Mouse (Mus musculus) CH12.LX (cell line): Measurements from ENCODE around the gene Gm49384. TPM values are rescaled to one million over a fixed set of nuclear protein-coding genes. Genes with fewer than 3 reads are reported as not detected.

Experiments
- DNase-seq: peaks from one replicate; pipeline ENCODE4 v3.0.0-alpha.2; 2013; ENCODE audit errors: extremely low read depth
- H3K27ac ChIP-seq: 2 replicates; pipeline ENCODE4 v1.5.1; 2012; ENCODE audit warnings: low read depth, mild to moderate bottlenecking, control low read depth, moderate library complexity; ENCODE audit not compliant: insufficient read depth
- H3K27me3 ChIP-seq: replicated peaks from 2 replicates; pipeline ENCODE3; 2012; ENCODE audit warnings: inconsistent platforms
- H3K36me3 ChIP-seq, 2 experiments: replicated peaks in 1 of 2; 2 replicates each; pipeline versions ENCODE3 to v1.6.1; 2012; ENCODE audit warnings: inconsistent platforms in 1 of 2, low read length in 1 of 2, mild to moderate bottlenecking in 1 of 2, mixed read lengths in 1 of 2, moderate library complexity in 1 of 2; ENCODE audit not compliant: control insufficient read depth in 1 of 2, insufficient read depth in 1 of 2
- H3K4me1 ChIP-seq, 2 experiments: 2 replicates each; pipeline ENCODE4 v1.6.1; 2012; ENCODE audit warnings: inconsistent platforms in 1 of 2, moderate library complexity in 1 of 2; ENCODE audit not compliant: insufficient read depth in 2 of 2, control insufficient read depth in 1 of 2
- H3K4me2 ChIP-seq: 2 replicates; pipeline ENCODE4 v1.6.1; 2012; ENCODE audit warnings: low read depth, mild to moderate bottlenecking, control low read depth; ENCODE audit not compliant: poor library complexity, insufficient read depth, severe bottlenecking
- H3K4me3 ChIP-seq, 3 experiments: fragments of 150-350 bp in 1 of 3; sonication (generic) in 1 of 3; replicated peaks in 1 of 3; 2 replicates each; pipeline versions ENCODE3 to v1.5.1; 2011 to 2012; ENCODE audit warnings: low read depth in 2 of 3, low read length in 2 of 3, mild to moderate bottlenecking in 2 of 3, moderate library complexity in 2 of 3, control low read depth in 1 of 3, improper control_type of control experiment in 1 of 3, inconsistent platforms in 1 of 3, mixed read lengths in 1 of 3; ENCODE audit not compliant: poor library complexity in 1 of 3
- H3K79me2 ChIP-seq: replicated peaks from 2 replicates; pipeline ENCODE4 v1.6.1; 2012; ENCODE audit warnings: mild to moderate bottlenecking, moderate library complexity; ENCODE audit not compliant: control insufficient read depth, poor library complexity, insufficient read depth, severe bottlenecking; ENCODE audit errors: extremely low read depth
- H3K9ac ChIP-seq: 2 replicates; pipeline ENCODE4 v1.6.1; 2012; ENCODE audit warnings: low read depth, mild to moderate bottlenecking, control low read depth, moderate library complexity; ENCODE audit not compliant: insufficient read depth
- H3K9me3 ChIP-seq: replicated peaks from 2 replicates; pipeline ENCODE3; 2012; ENCODE audit warnings: low read length, inconsistent platforms, mixed read lengths
- ETS1 ChIP-seq: conservative IDR thresholded peaks from 2 replicates; pipeline ENCODE4 v1.6.1; 2012; ENCODE audit warnings: low read depth, mild to moderate bottlenecking, inconsistent platforms, low read length, improper control_type of control experiment, moderate library complexity
- JUN ChIP-seq: IDR thresholded peaks from 2 replicates; pipeline ENCODE4 v1.6.1; 2011; ENCODE audit warnings: low read depth, mild to moderate bottlenecking, low read length, improper control_type of control experiment, moderate library complexity; ENCODE audit not compliant: insufficient read depth
- MAFK ChIP-seq: IDR thresholded peaks from 2 replicates; pipeline ENCODE4 v1.6.1; 2011; ENCODE audit warnings: low read length, improper control_type of control experiment; ENCODE audit not compliant: insufficient replicate concordance
- MEF2A ChIP-seq: IDR thresholded peaks from 2 replicates; pipeline ENCODE4 v1.6.1; 2014; ENCODE audit warnings: low read depth, mild to moderate bottlenecking, inconsistent platforms, low read length, improper control_type of control experiment, borderline replicate concordance
- MXI1 ChIP-seq: IDR thresholded peaks from 2 replicates; pipeline ENCODE4 v1.6.1; 2011; ENCODE audit warnings: mild to moderate bottlenecking, low read depth, low read length, improper control_type of control experiment
- MYC ChIP-seq: IDR thresholded peaks from 2 replicates; pipeline ENCODE4 v1.6.1; 2011; ENCODE audit warnings: low read depth, mild to moderate bottlenecking, improper control_type of control experiment, low read length
- NELFE ChIP-seq: IDR thresholded peaks from 2 replicates; pipeline ENCODE4 v1.6.1; 2011; ENCODE audit warnings: low read depth, low read length, improper control_type of control experiment
- POLR2AphosphoS2 ChIP-seq: IDR thresholded peaks from 2 replicates; pipeline ENCODE4 v1.6.1; 2011; ENCODE audit warnings: low read depth, low read length, improper control_type of control experiment
- UBTF ChIP-seq: IDR thresholded peaks from 2 replicates; pipeline ENCODE4 v1.6.1; 2012; ENCODE audit warnings: low read depth, mild to moderate bottlenecking, inconsistent platforms, low read length, improper control_type of control experiment, moderate library complexity
- USF1 ChIP-seq: IDR thresholded peaks from 2 replicates; pipeline ENCODE4 v1.6.1; 2014; ENCODE audit warnings: low read depth, mild to moderate bottlenecking, inconsistent platforms, low read length, improper control_type of control experiment
- ZMIZ1 ChIP-seq: IDR thresholded peaks from 2 replicates; pipeline ENCODE4 v1.6.1; 2012; ENCODE audit warnings: low read depth, mild to moderate bottlenecking, inconsistent platforms, low read length, improper control_type of control experiment
- dilution Hi-C: fragments of 300-500 bp; cut with MboI; formaldehyde crosslinking; loops from 2 replicates; pipeline ENCODE4 v1.14.3; 2020; ENCODE audit warnings: low sequenced_read_pairs; ENCODE audit not compliant: extremely low pct_unique_long_range_greater_than_20kb, extremely low pct_ligation_motif_present
- in situ Hi-C: fragments of 300-500 bp; cut with MboI; formaldehyde crosslinking; loops from 3 replicates; pipeline ENCODE4 v1.14.3; 2019; ENCODE audit warnings: low sequenced_read_pairs, low pct_ligation_motif_present, low pct_unique_long_range_greater_than_20kb, mixed read lengths
- polyA plus RNA-seq: library from polyadenylated mRNA; unstranded; fragments of >175 nt; gene quantifications from 2 replicates; pipeline ENCODE4 v1.2.1, GENCODE M21; 2012; ENCODE audit warnings: low read depth; ENCODE audit not compliant: insufficient read length
- total RNA-seq, 2 experiments: library from RNA; depleted of rRNA; stranded (reverse); fragments of 300-350 nt in 1 of 2; fragments of >200 nt in 1 of 2; gene quantifications; 2 replicates each; pipeline ENCODE4 v1.2.3; 2012 to 2014

The Gm49384 gene
- total and polyA plus RNA-seq, 3 experiments: 23.4 to 54.9 (median 34.4) TPM

DNA sequence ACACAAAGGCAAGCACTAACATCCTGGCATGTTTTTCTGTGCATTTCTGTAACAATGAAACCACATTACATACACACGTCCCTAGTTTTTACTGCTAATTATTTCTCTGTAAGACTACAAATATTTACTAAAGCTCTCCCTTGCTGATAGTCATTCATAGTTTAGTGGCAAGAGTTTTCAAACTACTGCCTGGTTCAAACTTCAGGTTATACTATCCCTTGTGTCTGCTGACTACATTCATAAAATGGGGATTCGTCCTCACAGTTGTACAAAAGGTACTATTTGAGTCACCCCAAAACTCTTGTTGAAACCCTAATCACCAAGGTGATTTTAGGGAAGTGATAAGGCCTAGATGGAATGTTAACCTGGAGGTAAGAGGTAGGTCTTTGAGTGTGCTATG is 48.1 kb downstream of the Gm49384 start:
- H3K9ac ChIP-seq: no peak overlapping the region
- peaks cover 16% of the 10 kb centered on the region for H3K79me2 ChIP-seq
- dilution Hi-C loops (no loop called here), in situ Hi-C loops (no loop called here)
- no peaks in the 10 kb centered on the region for H3K27me3 ChIP-seq
- H3K27ac ChIP-seq: no peak overlapping the region
- no peak overlapping the region for H3K4me2 ChIP-seq
- TF ChIP-seq NELFE (no peak; the same call in 1 of the 2 replicates), ZMIZ1 (peak; percentile 60; the same call in 1 of the 2 replicates)
- H3K4me3 ChIP-seq: no peak overlapping the region
- H3K4me1 ChIP-seq: peaks cover 4 to 8% of the 10 kb centered on the region in 2 experiments; a peak in 3 of 4 replicates
- DNase-seq: no peak
- peaks cover 19 to 27% of the 10 kb centered on the region in 2 experiments for H3K36me3 ChIP-seq
- no peaks in the 10 kb centered on the region for H3K9me3 ChIP-seq

DNA sequence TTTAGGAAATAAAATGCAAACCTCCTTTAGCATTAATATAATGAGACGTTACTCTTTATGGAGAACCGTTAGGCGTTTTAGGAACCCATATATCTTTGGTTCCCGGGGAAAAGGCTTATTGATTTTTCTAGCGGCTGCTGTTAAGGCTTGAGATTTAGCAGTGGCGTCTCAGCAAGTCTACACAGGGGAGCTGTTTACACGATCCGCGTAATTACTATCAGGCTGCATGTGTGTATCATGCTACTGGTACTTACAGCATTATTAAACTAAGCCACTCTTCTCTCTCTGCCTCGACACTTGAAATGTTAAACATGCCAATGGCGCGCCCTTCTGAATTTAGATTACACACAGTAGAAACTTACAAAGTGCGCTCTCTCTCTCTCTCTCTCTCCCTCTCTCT is 54.0 kb downstream of the Gm49384 start:
- TF ChIP-seq UBTF (no peak), MEF2A (no peak), MAFK (no peak), MXI1 (no peak), JUN (no peak), MYC (no peak), USF1 (no peak), ETS1 (no peak)
- TF ChIP-seq, all 38 proteins: peak for 0
- no peak overlapping the region for H3K4me2 ChIP-seq
- no peaks in the 10 kb centered on the region for H3K4me1 ChIP-seq
- dilution Hi-C loops: no loop called here
- no peak for DNase-seq
- H3K27ac ChIP-seq: no peak overlapping the region
- in situ Hi-C loops: no loop called here
- peaks cover 0 to under 1% of the 10 kb centered on the region in 2 experiments for H3K36me3 ChIP-seq
- H3K27me3 ChIP-seq: no peaks in the 10 kb centered on the region
- H3K4me3 ChIP-seq: no peak overlapping the region
- no peak overlapping the region for H3K9ac ChIP-seq
- no peaks in the 10 kb centered on the region for H3K9me3 ChIP-seq
- H3K79me2 ChIP-seq: no peaks in the 10 kb centered on the region

DNA sequence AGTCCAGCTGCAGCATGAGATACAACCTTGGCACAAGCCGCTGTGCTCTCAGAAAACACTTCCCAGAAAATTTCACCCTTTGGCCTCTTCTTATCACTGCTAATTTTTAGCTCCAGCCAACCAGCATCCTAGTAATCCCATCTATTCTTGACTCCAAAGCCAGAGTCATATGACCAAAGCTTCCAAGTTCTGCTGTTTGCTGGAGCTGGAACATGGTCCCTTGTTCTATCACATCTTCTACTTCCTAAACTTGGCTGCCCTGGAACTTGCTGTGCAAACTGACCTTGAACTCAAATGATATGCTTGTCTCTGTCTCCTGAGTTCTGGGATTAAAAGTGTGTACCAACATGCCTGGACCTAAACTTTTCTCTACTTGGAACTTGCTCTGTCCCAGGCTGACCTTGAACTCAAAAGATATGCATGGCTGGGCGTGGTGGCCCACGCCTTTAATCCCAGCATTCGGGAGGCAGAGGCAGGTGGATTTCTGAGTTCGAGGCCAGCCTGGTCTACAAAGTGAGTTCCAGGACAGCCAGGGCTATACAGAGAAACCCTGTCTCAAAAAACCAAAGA is 56.8 kb downstream of the Gm49384 start:
- H3K9ac ChIP-seq: no peak overlapping the region
- no peaks in the 10 kb centered on the region for H3K9me3 ChIP-seq
- no peaks in the 10 kb centered on the region for H3K36me3 ChIP-seq
- H3K79me2 ChIP-seq: no peaks in the 10 kb centered on the region
- no peak for TF ChIP-seq POLR2AphosphoS2
- TF ChIP-seq, all 38 proteins: peak for 0
- no peak for DNase-seq
- Histone ChIP-seq H3K27me3 (no peaks in the 10 kb centered on the region), H3K4me2 (no peak overlapping the region), H3K4me3 (no peak overlapping the region), H3K4me1 (no peaks in the 10 kb centered on the region), H3K27ac (no peak overlapping the region)
- in situ Hi-C loops: no loop called here
- dilution Hi-C loops: no loop called here
